Mouse (Mus musculus): ENCODE results near the gene Dcp1b. TPM values are rescaled to one million over a fixed set of nuclear protein-coding genes. Genes with fewer than 3 reads are reported as not detected.
A peak's percentile ranks its signal among the peaks of the same experiment; 100 is the strongest.

The Dcp1b gene
- total RNA-seq (2021): 10 to 100 TPM; 17.1 to 23.3 TPM

DNA sequence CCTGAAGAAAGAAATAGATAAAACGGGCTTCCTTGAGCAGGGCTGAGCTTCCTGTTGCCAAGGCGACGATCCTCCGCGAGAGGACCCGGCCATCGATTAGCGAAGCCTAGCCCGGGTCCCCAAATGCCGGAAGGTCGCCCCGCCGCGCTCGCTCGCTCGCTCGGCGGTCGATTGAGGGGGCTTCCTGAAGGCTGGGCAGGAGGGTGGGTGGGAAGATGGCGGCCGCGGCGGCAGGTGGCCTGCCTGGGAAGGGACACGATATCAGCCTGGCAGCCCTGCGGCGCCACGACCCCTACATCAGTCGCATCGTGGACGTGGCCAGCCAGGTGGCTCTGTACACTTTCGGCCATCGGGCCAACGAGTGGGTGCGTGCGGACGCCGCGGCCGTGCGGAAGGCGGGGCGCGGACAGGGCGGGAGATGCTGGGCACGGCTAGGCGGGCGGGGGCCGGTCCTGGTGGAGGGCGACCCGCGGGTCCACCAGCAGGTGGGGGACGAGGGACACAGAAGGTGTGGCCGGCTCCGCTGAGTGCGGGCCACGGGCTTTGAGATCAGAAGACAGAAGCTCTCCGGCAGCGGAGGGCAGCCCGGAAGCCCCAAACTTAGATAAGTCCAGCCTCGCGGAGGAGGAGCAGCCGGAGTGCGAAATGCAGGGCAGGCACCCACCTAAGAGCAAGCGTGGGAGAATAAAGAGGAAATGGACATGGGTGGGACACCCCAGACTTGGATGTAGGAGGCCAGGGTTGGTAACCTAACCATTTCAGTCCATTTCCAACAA is at the start of gene Dcp1b:
TSS of gene Dcp1b (plus strand) at position 176 of the 776 bp plus-strand sequence.
- peak; percentile 83 to 90 for DNase-seq (ENCODE audit: low spot score in 2 of 2)
- intact Hi-C loops (cut with DNase I): loop anchor here (5.0 kb wide), 2 partner anchors 68 to 253 kb away; no protein-coding TSS in a partner anchor

DNA sequence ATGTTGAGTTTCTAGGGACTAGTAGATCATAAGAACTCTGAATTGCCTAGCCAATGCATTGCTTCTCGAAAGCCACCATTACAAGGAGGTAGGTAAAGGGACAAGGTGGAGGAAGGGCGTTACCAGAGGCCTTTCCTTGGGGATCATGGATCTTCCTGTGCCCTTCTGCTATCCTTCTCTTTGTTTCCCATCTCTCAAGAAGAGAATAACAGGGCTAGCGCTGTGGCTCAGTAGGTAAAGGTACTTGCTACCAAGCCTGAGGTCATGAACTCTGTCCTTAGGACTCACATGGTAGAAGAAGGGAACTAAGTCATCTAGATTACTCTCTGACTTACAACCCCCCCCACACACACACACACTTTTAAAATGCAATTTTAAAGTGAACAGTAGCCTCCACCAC is 48.1 kb upstream of the Dcp1b start:
- intact Hi-C loops (cut with DNase I): loop anchor here (5.0 kb wide), 1 partner anchor 220 kb away; no protein-coding TSS in a partner anchor

GRCm38 (mm10) chr6:119128076-119128475 is 47.0 kb upstream of the Dcp1b start:
- no peak for DNase-seq (ENCODE audit: low spot score in 2 of 2)
- intact Hi-C loops (cut with DNase I): loop anchor here (5.0 kb wide), 1 partner anchor 219 kb away; no protein-coding TSS in a partner anchor

More for the DNA sequence above, 48.1 kb upstream of the Dcp1b start:
- DNase-seq (ENCODE audit: low spot score in 2 of 2): no peak

- DNase-seq (ENCODE audit: low spot score in 2 of 2): no peak
- intact Hi-C loops (cut with DNase I): loop anchor here (5.0 kb wide), 1 partner anchor 219 kb away; no protein-coding TSS in a partner anchor
Measured at GRCm38 (mm10) chr6:119128521-119128920, 46.5 kb upstream of the Dcp1b start.

DNA sequence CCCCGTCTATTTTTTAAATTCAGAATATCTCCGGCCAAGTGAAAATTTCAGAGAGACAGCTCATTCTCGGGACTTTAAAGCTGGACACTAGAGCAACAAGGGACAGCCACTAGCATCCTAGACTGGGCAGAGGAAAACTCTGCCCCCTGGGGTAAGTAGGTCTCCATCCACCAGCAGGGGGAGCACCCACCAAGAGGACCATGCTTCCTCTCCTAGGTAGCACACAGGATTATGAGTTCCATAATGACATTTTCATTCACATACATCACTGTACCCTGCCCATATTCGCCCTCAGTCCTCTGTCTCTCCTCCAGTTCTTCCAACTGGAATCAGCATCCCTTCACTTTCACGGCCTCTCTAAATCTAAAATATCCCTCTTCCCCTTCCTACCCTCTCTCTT is 45.4 kb upstream of the Dcp1b start:
- DNase-seq (ENCODE audit: low spot score in 2 of 2): no peak
- intact Hi-C loops (cut with DNase I): loop anchor here (5.0 kb wide), 1 partner anchor 218 kb away; no protein-coding TSS in a partner anchor

DNA sequence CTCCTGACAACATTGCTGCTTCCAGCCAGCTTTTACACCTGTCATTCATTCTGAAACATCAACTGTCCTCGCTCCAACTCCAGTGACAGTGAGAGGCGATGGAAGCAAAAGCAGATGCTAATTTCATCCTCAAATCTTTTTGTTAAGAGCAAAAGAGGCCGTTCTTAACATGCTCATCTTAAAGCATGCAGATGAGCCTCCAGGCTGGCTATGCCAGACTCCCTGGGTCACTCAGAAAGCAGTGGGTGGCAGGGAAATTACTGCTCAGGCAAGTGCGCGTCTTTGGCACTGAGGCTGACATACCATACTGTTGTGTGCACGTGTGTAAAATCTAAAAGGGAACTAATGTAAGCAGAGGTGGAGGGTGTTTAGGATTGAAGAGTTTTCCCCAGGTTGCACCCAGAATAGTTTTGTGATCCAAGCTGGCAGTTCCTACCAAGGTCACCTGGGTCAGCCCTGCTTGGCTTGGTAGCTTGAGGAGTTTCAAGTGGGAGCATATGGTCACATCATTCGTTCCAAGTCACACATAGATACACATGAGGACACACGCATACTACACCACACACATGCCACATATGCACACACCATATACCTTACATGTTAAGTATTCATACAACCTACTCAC is 42.8 kb upstream of the Dcp1b start:
- intact Hi-C loops (cut with DNase I): no loop called here
- no peak for DNase-seq (ENCODE audit: low spot score in 2 of 2)

DNA sequence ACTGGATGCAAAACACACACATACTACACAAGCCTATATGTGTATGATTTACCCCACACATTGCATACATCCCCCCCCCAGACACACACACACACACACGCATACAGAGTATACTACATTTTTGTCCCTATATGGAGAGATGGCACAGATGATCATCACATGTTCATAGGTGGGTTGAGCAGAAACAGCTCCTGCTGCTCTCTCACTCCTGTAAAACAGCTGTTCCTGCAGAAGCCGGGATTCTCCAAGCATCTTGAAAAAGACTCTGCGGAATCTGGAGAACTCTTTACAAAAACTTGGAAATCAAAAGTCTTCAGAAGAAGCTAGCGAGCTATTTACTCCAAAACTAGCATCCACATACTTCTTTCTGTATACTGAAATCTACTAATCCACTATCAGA is 42.2 kb upstream of the Dcp1b start:
- intact Hi-C loops (cut with DNase I): no loop called here
- DNase-seq (ENCODE audit: low spot score in 2 of 2): no peak

GRCm38 (mm10) chr6:119137768-119138167 is 37.3 kb upstream of the Dcp1b start:
- intact Hi-C loops (cut with DNase I): no loop called here

DNA sequence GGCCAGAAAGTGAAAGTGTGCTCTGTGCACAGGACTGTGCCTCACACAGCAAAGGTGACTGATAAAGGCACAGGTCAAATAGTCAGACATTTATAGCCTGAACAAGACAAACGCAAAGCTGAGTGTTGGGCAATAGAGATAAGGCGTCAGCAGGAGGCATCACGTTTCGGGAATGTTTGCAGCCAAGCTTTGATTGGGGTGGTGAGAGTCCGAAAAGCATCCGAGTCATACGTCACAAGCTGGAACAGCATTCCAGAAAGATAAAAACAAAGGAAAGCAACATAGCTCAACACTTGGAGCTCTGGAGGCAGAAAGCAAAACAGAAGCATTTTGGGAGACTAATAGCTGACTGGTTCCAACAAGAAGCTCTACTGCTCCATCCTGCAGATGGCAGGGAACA is 35.5 kb upstream of the Dcp1b start:
- intact Hi-C loops (cut with DNase I): no loop called here
- no peak for DNase-seq (ENCODE audit: low spot score in 2 of 2)

More at GRCm38 (mm10) chr6:119137768-119138167, 37.3 kb upstream of the Dcp1b start:
- no peak for DNase-seq (ENCODE audit: low spot score in 2 of 2)

- no peak for DNase-seq (ENCODE audit: low spot score in 2 of 2)
- intact Hi-C loops (cut with DNase I): no loop called here
Measured at GRCm38 (mm10) chr6:119145109-119145508, 29.9 kb upstream of the Dcp1b start.

- intact Hi-C loops (cut with DNase I): no loop called here
- DNase-seq (ENCODE audit: low spot score in 2 of 2): no peak
Measured at GRCm38 (mm10) chr6:119165677-119166076, 9.4 kb upstream of the Dcp1b start.

DNA sequence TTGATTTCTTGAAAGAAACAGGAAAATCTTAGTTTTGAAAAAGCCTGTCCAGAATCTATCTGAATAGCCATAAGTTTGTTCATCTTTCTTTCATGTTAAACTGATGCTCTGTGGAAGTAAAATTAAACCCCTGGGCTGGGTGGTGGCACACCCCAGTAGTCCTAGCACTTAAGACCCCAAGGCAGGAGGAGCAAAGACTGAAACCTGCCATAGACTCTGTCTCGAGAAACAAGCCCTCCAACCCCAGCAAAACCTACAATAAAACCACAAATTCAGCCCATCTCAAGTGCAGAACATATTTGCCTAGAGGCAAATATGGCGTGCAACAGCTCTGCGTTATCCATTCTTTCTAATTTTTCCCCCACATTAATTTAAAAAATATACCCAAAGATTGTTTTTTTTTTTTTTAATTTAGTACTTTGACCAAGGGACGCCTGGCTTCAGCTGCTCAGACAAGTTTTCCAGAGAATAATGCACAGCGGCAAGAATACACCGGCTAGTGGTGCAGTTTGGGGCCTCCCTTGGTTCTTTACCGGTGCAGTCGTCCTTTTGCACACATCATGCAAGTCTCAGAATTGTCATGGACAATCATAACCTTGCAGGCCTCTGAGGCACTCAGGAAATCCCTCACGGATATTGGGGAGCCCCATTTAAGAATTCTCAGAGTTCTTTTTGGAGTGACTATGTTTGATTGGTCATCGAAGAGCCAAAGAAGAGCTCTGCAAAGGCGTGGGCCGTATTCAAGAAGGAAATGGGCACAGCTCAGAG is 562 bp upstream of the Dcp1b start:
- DNase-seq (ENCODE audit: low spot score in 2 of 2): no peak
- intact Hi-C loops (cut with DNase I): loop anchor here (5.0 kb wide), 2 partner anchors 67 to 252 kb away; no protein-coding TSS in a partner anchor

GRCm38 (mm10) chr6:119176103-119176502 is 1.1 kb downstream of the Dcp1b start:
- no peak for DNase-seq (ENCODE audit: low spot score in 2 of 2)
- intact Hi-C loops (cut with DNase I): loop anchor here (5.0 kb wide), 2 partner anchors 69 to 254 kb away; no protein-coding TSS in a partner anchor

DNA sequence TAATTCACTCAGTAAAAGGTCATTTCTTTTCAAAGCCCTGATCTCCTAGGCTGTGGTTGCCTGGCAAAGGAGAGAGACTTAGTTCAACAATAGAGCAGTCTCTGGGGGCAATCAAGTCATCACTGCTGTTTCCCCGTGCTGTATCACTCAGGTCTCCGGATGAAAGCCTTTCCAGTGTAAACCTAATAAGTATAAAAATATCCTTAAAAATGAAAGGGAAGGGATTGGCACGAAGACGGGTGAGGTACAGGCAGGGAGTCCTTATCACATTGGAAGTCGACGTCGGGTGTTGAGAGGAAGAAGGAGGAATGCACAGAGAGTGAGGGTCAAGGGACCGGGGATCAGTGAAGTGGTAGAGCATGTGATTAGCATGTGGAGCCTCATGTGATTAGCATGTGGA is 2.0 kb downstream of the Dcp1b start:
- DNase-seq (ENCODE audit: low spot score in 2 of 2): no peak
- intact Hi-C loops (cut with DNase I): loop anchor here (5.0 kb wide), 2 partner anchors 70 to 255 kb away; no protein-coding TSS in a partner anchor

DNA sequence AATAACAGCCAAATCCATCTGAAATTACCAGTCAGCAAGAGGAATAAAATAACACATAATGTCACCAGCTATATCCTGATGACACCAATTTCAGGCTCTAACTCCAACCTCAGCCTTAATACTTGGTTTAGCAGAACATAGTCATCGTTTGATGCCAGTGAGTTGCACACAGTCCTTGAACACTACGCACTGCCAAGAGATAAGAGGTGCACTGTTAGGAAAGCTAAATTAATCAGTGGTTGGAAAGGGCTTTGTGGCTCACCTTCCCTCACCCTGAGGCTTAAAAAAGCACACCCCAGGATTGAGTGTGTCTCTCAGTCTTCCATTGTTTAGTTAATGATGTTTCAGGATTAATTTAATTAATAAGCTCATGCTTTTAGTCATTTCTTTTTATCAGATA is 5.1 kb downstream of the Dcp1b start:
- no peak for DNase-seq (ENCODE audit: low spot score in 2 of 2)
- intact Hi-C loops (cut with DNase I): loop anchor here (10.0 kb wide), 1 partner anchor 535 kb away; no protein-coding TSS in a partner anchor

GRCm38 (mm10) chr6:119182211-119182610 is 7.2 kb downstream of the Dcp1b start:
- intact Hi-C loops (cut with DNase I): loop anchor here (10.0 kb wide), 1 partner anchor 537 kb away; no protein-coding TSS in a partner anchor
- DNase-seq (ENCODE audit: low spot score in 2 of 2): no peak

- no peak for DNase-seq (ENCODE audit: low spot score in 2 of 2)
- intact Hi-C loops (cut with DNase I): loop anchor here (10.0 kb wide), 1 partner anchor 539 kb away; no protein-coding TSS in a partner anchor
Measured at GRCm38 (mm10) chr6:119183781-119184180, 8.7 kb downstream of the Dcp1b start.

DNA sequence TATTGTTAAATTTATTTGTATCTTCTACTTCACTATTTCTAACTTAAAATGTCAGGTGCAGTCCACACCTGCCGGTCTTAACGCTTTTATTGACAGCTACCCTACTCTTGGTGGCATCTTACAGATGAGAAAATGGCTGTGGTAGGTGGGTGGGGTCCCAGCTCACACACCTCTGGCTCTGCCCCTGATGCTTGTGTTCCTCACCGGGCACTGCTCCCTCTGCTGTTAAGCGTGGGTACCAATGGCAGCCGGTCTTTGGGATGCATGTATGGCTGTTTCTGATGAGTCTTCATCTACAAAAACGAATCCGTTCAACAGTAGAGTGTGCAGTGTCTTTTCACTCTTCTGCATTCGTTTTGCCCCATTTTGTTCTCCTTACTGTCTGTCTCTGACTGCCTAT is 11.6 kb downstream of the Dcp1b start:
- intact Hi-C loops (cut with DNase I): loop anchor here (10.0 kb wide), 1 partner anchor 542 kb away; no protein-coding TSS in a partner anchor

DNA sequence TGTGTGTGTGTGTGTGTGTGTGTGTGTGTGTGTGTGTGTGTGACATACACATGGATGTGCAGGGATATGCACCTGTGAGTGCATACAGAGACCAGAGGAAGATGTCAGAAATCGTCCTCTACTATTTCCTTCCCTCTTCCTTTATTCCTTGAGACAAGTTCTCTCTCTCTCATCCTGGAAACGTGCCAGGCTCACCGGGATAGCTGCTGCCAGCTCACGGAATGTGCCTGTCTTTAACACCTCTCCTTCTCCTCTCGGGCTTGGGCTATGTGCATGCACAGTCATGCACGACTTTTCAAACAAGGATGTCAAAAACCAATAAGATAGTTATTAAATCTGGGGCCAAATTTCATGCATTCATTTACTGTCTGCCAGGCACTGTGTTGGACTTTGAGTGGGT is 12.6 kb downstream of the Dcp1b start:
- intact Hi-C loops (cut with DNase I): loop anchor here (10.0 kb wide), 1 partner anchor 543 kb away; no protein-coding TSS in a partner anchor
- DNase-seq (ENCODE audit: low spot score in 2 of 2): no peak

More for the DNA sequence above, 11.6 kb downstream of the Dcp1b start:
- peak in 1 of 2 experiments; percentile 15 for DNase-seq (ENCODE audit: low spot score in 2 of 2)

All from left cerebral cortex, postnatal 36 days (tissue).